Mouse (Mus musculus) ES-Bruce4 (cell line): Measurements from ENCODE around the gene Tmem88b.

ENCODE experiments used
- CTCF ChIP-seq: IDR thresholded peaks from one replicate; pipeline ENCODE4 v1.8.1; 2011; ENCODE audit warnings: low read depth, low read length
- POLR2A ChIP-seq: IDR thresholded peaks from one replicate; pipeline ENCODE4 v1.8.1; 2011; ENCODE audit warnings: low read length; ENCODE audit not compliant: insufficient read depth

DNA sequence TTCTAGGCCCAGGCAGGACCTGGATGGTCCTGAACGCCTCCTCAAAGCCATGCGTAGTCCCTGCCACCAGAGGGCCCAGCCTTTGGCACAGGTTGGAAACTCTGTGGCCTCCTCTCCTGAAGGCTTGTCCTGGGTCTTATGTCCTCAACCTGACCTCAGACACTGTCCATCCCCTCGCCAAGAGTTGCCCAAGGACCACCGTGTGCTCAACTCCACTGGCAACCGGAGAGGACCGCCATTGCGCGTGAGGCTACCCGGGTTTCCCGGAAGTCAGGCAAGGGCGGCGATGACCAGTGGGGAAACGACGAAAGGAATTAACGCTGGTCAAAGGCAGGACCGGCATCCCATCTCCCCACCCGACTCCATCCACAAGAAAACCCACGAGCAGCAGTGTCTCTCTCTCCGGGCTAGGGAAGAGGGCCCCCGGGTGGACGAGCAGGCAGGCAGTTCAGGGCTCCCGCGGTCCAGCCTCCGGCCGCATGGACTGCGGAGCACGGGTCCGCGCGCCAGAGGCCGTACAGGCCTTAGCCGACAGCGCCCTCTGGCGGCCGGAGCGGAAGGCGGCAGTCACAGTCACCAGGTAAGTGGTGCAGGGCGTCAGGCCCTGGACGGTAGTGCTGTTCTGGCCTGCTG is 15.7 kb downstream of the Tmem88b start:
- TF ChIP-seq POLR2A (no peak), CTCF (peak; percentile 96)
